Comparison of ENCODE assay signal across 19 mouse cellular contexts in the genomic region with DNA sequence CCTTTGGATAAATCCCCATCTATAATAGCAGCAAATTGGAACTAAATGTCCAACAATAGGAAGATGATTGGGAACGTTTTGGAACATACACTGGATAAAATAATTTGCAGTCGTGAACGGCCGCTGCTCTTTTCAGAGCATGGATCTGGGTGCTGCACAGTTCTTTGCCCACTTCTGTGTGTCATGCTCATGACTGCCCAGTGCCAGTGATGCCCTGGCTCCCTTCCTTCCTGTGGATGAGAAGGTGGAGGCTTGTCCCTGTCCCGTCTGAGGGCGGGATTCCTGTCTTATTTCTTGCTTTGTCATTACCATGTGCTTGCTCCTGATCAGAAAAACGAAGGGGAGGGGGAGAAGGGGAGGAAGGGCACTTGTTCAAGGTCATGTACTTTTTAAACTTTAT.
"Had no signal": no experiment of that assay in that cellular context is flagged by ENCODE, and none has a peak within 500 bp of the region (broad histone marks: within the 10 kb centered on the region; RNA-seq: fewer than 3 reads in every experiment).

No protein-coding gene starts in this region.

- ATAC-seq: liver, postnatal 0 days; lung, postnatal 0 days; midbrain, embryonic 15.5 days had no signal

- H3K36me3 ChIP-seq: kidney, embryonic 15.5 days; limb, embryonic 12.5 days; limb, embryonic 15.5 days; midbrain, embryonic 12.5 days; midbrain, embryonic 15.5 days; neural tube, embryonic 12.5 days; neural tube, embryonic 15.5 days; stomach, embryonic 15.5 days had no signal

- H3K4me2 ChIP-seq: kidney, embryonic 15.5 days; limb, embryonic 12.5 days; limb, embryonic 15.5 days; liver, embryonic 11.5 days; lung, embryonic 14.5 days; midbrain, embryonic 12.5 days; midbrain, embryonic 15.5 days; neural tube, embryonic 12.5 days; neural tube, embryonic 15.5 days; stomach, embryonic 15.5 days had no signal

- H3K9ac ChIP-seq: kidney, embryonic 15.5 days; limb, embryonic 12.5 days; limb, embryonic 15.5 days; liver, embryonic 14.5 days; liver, postnatal 0 days; lung, embryonic 14.5 days; midbrain, embryonic 12.5 days; midbrain, embryonic 15.5 days; neural tube, embryonic 12.5 days; neural tube, embryonic 15.5 days; stomach, embryonic 15.5 days had no signal

- H3K27ac ChIP-seq: kidney, embryonic 15.5 days; limb, embryonic 12.5 days; limb, embryonic 15.5 days; liver, embryonic 14.5 days; macrophage; midbrain, embryonic 12.5 days; midbrain, embryonic 15.5 days; neural tube, embryonic 12.5 days; neural tube, embryonic 15.5 days; stomach, embryonic 15.5 days had no signal

- H3K9me3 ChIP-seq: kidney, embryonic 15.5 days; limb, embryonic 12.5 days; limb, embryonic 15.5 days; midbrain, embryonic 12.5 days; midbrain, embryonic 15.5 days; neural tube, embryonic 15.5 days; stomach, embryonic 15.5 days had no signal

- H3K27me3 ChIP-seq: kidney, embryonic 15.5 days; limb, embryonic 15.5 days; midbrain, embryonic 15.5 days; neural tube, embryonic 15.5 days; stomach, embryonic 15.5 days had no signal

- H3K4me3 ChIP-seq: kidney, embryonic 15.5 days; limb, embryonic 12.5 days; limb, embryonic 15.5 days; midbrain, embryonic 12.5 days; midbrain, embryonic 15.5 days; neural tube, embryonic 12.5 days; neural tube, embryonic 15.5 days; stomach, embryonic 15.5 days had no signal

- DNase-seq: kidney, postnatal 10 days; kidney, postnatal 36 days; liver, postnatal 0 days; lung, embryonic 14.5 days; right cerebral cortex, postnatal 25 days; spleen, adult 18-20 months; thymus, postnatal 36 days had no signal
